Mouse (Mus musculus) C2C12 (cell line): ENCODE measurements around the gene Sycp3. TPM values are rescaled to one million over a fixed set of nuclear protein-coding genes. Genes with fewer than 3 reads are reported as not detected.
A peak's percentile ranks its signal among the peaks of the same experiment; 100 is the strongest.

Experiments used
- H3K27me3 ChIP-seq: one replicate; pipeline ENCODE4 v1.6.1; 2011; ENCODE audit not compliant: control insufficient read depth, insufficient read depth, insufficient read length
- H3K36me3 ChIP-seq: one replicate; pipeline ENCODE4 v1.6.1; 2011; ENCODE audit not compliant: control insufficient read depth, insufficient read depth
- H3K4me3 ChIP-seq: one replicate; pipeline ENCODE4 v1.5.1; 2011; ENCODE audit warnings: mild to moderate bottlenecking, control low read depth; ENCODE audit not compliant: poor library complexity, insufficient read depth, severe bottlenecking
- H3K79me2 ChIP-seq: one replicate; pipeline ENCODE4 v1.6.1; 2011; ENCODE audit not compliant: control insufficient read depth, insufficient read depth
- H3K79me3 ChIP-seq: one replicate; pipeline ENCODE4 v1.6.1; 2011; ENCODE audit warnings: low read depth, control low read depth
- H3ac ChIP-seq: one replicate; pipeline ENCODE3; 2011; ENCODE audit warnings: low read depth; ENCODE audit not compliant: control insufficient read depth, insufficient read length
- CEBPB ChIP-seq: IDR thresholded peaks from one replicate; pipeline ENCODE4 v1.6.1; 2011; ENCODE audit warnings: low read depth, mild to moderate bottlenecking, control low read depth, moderate library complexity
- CTCF ChIP-seq: IDR thresholded peaks from one replicate; pipeline ENCODE4 v1.5.1; 2011; ENCODE audit not compliant: control insufficient read depth, insufficient read depth, insufficient read length
- FOSL1 ChIP-seq: IDR thresholded peaks from one replicate; pipeline ENCODE4 v1.8.0; 2011; ENCODE audit warnings: mild to moderate bottlenecking, low read length; ENCODE audit not compliant: poor library complexity, insufficient read depth, severe bottlenecking
- MAX ChIP-seq: IDR thresholded peaks from one replicate; pipeline ENCODE4 v1.6.1; 2011; ENCODE audit warnings: mild to moderate bottlenecking, control low read depth
- MYOD1 ChIP-seq: IDR thresholded peaks from one replicate; pipeline ENCODE4 v1.6.1; 2011; ENCODE audit warnings: low read depth; ENCODE audit not compliant: control insufficient read depth, insufficient read length
- MYOG ChIP-seq: IDR thresholded peaks from one replicate; pipeline ENCODE4 v1.6.1; 2011; ENCODE audit not compliant: control insufficient read depth, insufficient read length; ENCODE audit errors: extremely low read depth
- USF1 ChIP-seq: IDR thresholded peaks from one replicate; pipeline ENCODE4 v1.6.1; 2011; ENCODE audit warnings: low read depth, mild to moderate bottlenecking, control low read depth, moderate library complexity
- polyA plus RNA-seq: library from polyadenylated mRNA; unstranded; fragments of >200 nt; fragmentation: generic; extraction: Trizol; gene quantifications from one replicate; pipeline ENCODE4 v1.2.1, GENCODE M21; 2012; ENCODE audit warnings: missing spikeins

Sycp3 gene
- polyA plus RNA-seq, 1 experiment: not detected

- H3K79me3 ChIP-seq: no peaks in the 10 kb centered on the region
- H3K36me3 ChIP-seq: peaks cover 15% of the 10 kb centered on the region
- H3K27me3 ChIP-seq: no peaks in the 10 kb centered on the region
- no peak overlapping the region for H3ac ChIP-seq
- H3K79me2 ChIP-seq: no peaks in the 10 kb centered on the region
- no peak overlapping the region for H3K4me3 ChIP-seq
- no peak for TF ChIP-seq MYOG
- TF ChIP-seq MYOD1: no peak
- no peak for TF ChIP-seq CEBPB
- no peak for TF ChIP-seq USF1
- TF ChIP-seq FOSL1: no peak
- no peak for TF ChIP-seq MAX
- TF ChIP-seq CTCF: no peak
Observed at GRCm38 (mm10) chr10:88420655-88421435, 38.5 kb upstream of the Sycp3 start.

DNA sequence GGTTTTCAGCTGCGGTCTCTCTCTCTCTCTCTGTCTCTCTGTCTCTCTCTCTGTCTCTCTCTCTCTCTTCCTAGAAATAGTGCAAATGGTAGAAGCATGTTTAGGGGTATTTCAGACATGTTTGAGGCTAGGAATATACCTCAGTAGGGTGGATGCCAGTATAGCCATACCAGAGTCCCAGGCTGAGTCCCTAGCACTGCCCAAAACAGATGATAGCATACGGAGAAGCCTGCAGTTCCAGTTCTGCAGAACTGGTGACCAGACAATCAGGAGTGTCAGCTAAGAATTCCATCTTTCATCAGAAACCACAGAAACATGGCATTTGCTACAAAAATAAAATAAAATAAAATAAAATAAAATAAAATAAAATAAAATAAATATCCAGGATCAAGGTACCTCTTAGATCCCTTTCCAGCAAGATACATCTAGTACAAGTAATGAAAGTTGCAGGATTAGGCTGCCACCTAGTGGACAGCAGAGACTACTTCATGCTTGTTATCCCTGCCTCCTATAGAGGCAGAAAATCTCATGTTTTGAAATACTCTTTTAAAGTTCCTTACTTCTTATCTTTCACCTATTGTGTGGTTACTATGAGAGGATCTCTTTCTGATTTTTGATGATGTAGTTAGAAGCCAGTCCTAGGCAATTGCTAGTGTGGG, 33.1 kb upstream of the Sycp3 start:
- no peak overlapping the region for H3K4me3 ChIP-seq
- TF ChIP-seq CTCF: peak; percentile 35
- no peak for TF ChIP-seq MAX
- no peaks in the 10 kb centered on the region for H3K27me3 ChIP-seq
- H3K79me2 ChIP-seq: no peaks in the 10 kb centered on the region
- H3K79me3 ChIP-seq: no peaks in the 10 kb centered on the region
- peaks cover 39% of the 10 kb centered on the region for H3K36me3 ChIP-seq
- no peak overlapping the region for H3ac ChIP-seq

GRCm38 (mm10) chr10:88426896-88427295, 32.5 kb upstream of the Sycp3 start:
- Histone ChIP-seq H3K27me3 (no peaks in the 10 kb centered on the region), H3ac (no peak overlapping the region)
- TF ChIP-seq MYOD1 (no peak), MAX (no peak), CEBPB (no peak), USF1 (no peak), FOSL1 (no peak), MYOG (no peak), CTCF (no peak)

GRCm38 (mm10) chr10:88427998-88428397, 31.4 kb upstream of the Sycp3 start:
- Histone ChIP-seq H3ac (no peak overlapping the region), H3K79me3 (no peaks in the 10 kb centered on the region), H3K79me2 (no peaks in the 10 kb centered on the region), H3K36me3 (peaks cover 49% of the 10 kb centered on the region), H3K27me3 (no peaks in the 10 kb centered on the region), H3K4me3 (no peak overlapping the region)
- TF ChIP-seq CEBPB (no peak), FOSL1 (no peak), MYOD1 (no peak), MAX (no peak), MYOG (no peak), CTCF (no peak), USF1 (no peak)

More at GRCm38 (mm10) chr10:88426896-88427295, 32.5 kb upstream of the Sycp3 start:
- Histone ChIP-seq H3K4me3 (no peak overlapping the region), H3K79me2 (no peaks in the 10 kb centered on the region), H3K79me3 (no peaks in the 10 kb centered on the region), H3K36me3 (peaks cover 41% of the 10 kb centered on the region)

- peaks cover 46% of the 10 kb centered on the region for H3K36me3 ChIP-seq
- H3ac ChIP-seq: no peak overlapping the region
- H3K27me3 ChIP-seq: no peaks in the 10 kb centered on the region
- TF ChIP-seq FOSL1 (no peak), MAX (no peak), MYOG (no peak), USF1 (no peak), MYOD1 (no peak), CEBPB (no peak), CTCF (no peak)
- no peaks in the 10 kb centered on the region for H3K79me2 ChIP-seq
- H3K4me3 ChIP-seq: no peak overlapping the region
- no peaks in the 10 kb centered on the region for H3K79me3 ChIP-seq
Observed at GRCm38 (mm10) chr10:88441224-88441623, 18.1 kb upstream of the Sycp3 start.

DNA sequence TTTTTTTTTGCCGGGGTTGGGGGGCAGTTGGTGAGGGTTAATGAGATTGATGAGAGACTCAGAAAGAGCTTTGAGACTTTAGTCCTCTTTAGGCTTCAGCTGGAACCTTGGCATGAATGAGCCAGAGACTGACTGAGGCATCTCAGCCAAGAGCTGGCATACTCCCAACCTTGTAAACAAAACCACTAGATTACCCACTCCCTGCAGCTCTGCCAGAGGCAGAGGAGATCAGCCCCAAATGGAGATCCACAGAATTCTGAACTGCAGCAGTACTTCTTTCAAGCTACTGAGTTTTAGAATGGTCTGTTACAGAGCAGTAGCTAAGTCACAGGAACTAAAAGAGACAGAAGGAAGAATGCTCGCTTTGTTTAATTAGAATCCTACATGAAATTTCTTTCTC, 8.1 kb upstream of the Sycp3 start:
- Histone ChIP-seq H3K79me3 (no peaks in the 10 kb centered on the region), H3K4me3 (no peak overlapping the region), H3K36me3 (peaks cover 6% of the 10 kb centered on the region), H3K79me2 (no peaks in the 10 kb centered on the region), H3K27me3 (no peaks in the 10 kb centered on the region), H3ac (no peak overlapping the region)
- TF ChIP-seq MAX: no peak
- no peak for TF ChIP-seq CTCF
- TF ChIP-seq CEBPB: no peak
- no peak for TF ChIP-seq MYOD1
- no peak for TF ChIP-seq USF1
- no peak for TF ChIP-seq FOSL1
- TF ChIP-seq MYOG: no peak
